Mouse (Mus musculus) intestine, postnatal 0 days (tissue): ENCODE measurements at regions not wholly inside any gene's neighbourhood (a gene's known extent, or its start where the extent isn't known, plus 50 kb on each side); places are given as distances from the start of the nearest gene placed in this dataset.

Experiments
- ATAC-seq: fragments of 200-750 bp; cut with Nextera tagmentation; 2 replicates; pipeline ENCODE4 v1.8.0; 2017; ENCODE audit warnings: mild to moderate bottlenecking, moderate TSS enrichment, moderate library complexity
- H3K27ac ChIP-seq: fragments of 300-500 bp; sonication (generic); 2 replicates; pipeline ENCODE4 v1.5.1; 2014; ENCODE audit warnings: mild to moderate bottlenecking, low read depth, low read length, moderate library complexity
- H3K27me3 ChIP-seq: fragments of 300-500 bp; sonication (generic); replicated peaks from 2 replicates; pipeline ENCODE4 v1.6.1; 2014; ENCODE audit warnings: low read length, mixed read lengths; ENCODE audit not compliant: control insufficient read depth, insufficient read depth
- H3K36me3 ChIP-seq: fragments of 300-500 bp; sonication (generic); 2 replicates; pipeline ENCODE4 v1.6.1; 2014; ENCODE audit warnings: mild to moderate bottlenecking, moderate library complexity; ENCODE audit not compliant: control insufficient read depth, insufficient read depth
- H3K4me1 ChIP-seq: fragments of 300-500 bp; sonication (generic); replicated peaks from 2 replicates; pipeline ENCODE4 v1.6.1; 2014; ENCODE audit warnings: antibody characterized with exemption, low read length, mixed read lengths; ENCODE audit not compliant: control insufficient read depth, insufficient read depth
- H3K4me2 ChIP-seq: fragments of 300-500 bp; sonication (generic); replicated peaks from 2 replicates; pipeline ENCODE4 v1.6.1; 2014; ENCODE audit warnings: low read depth, mild to moderate bottlenecking, moderate library complexity
- H3K4me3 ChIP-seq: fragments of 300-500 bp; sonication (generic); 2 replicates; pipeline ENCODE4 v1.5.1; 2014; ENCODE audit warnings: low read depth, low read length
- H3K9ac ChIP-seq: fragments of 300-500 bp; sonication (generic); 2 replicates; pipeline ENCODE4 v1.6.1; 2014; ENCODE audit warnings: mild to moderate bottlenecking, low read depth, low read length
- H3K9me3 ChIP-seq: fragments of 300-500 bp; sonication (generic); 2 replicates; pipeline ENCODE4 v1.6.1; 2016; ENCODE audit warnings: mixed run types; ENCODE audit not compliant: control insufficient read depth
- CTCF ChIP-seq: sonication (generic); IDR thresholded peaks from 2 replicates; pipeline ENCODE4 v1.5.1; 2016; ENCODE audit warnings: low read depth, mild to moderate bottlenecking, control low read depth, antibody characterized with exemption, moderate library complexity
- WGBS: fragments of 180-500 bp; shearing (Covaris S2); extraction: QIAGEN DNeasy Blood & Tissue Kit; methylation state at CpG from one replicate; pipeline ENCODE4 v1.1.7; 2014; 5-methylcytosine and 5-hydroxymethylcytosine counted together

DNA sequence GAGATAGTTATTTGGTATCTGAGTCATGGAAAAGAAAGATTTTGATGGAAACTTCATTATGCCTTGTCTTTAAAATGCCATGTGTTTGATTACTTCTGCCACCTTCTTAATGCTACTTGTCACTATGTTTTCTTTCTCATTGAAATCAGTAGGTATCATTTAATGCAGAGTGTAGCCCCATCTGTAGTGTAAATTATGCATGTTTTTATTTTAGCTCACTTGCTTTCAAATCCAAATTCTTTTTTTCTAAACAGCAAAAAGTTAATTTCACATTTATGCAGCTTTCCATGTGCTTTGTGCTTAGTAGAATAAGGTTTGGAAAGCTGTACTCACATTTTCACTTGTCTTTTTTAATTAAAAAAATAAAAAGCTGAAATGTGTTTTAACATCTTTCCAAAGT is 748.0 kb upstream of the Epha7 start:
- no peak for TF ChIP-seq CTCF
- Histone ChIP-seq H3K9ac (no peak overlapping the region), H3K27ac (no peak overlapping the region), H3K4me1 (no peaks in the 10 kb centered on the region), H3K27me3 (no peaks in the 10 kb centered on the region), H3K9me3 (no peaks in the 10 kb centered on the region), H3K4me3 (no peak overlapping the region), H3K4me2 (no peak overlapping the region), H3K36me3 (no peaks in the 10 kb centered on the region)
- no peak for ATAC-seq

DNA sequence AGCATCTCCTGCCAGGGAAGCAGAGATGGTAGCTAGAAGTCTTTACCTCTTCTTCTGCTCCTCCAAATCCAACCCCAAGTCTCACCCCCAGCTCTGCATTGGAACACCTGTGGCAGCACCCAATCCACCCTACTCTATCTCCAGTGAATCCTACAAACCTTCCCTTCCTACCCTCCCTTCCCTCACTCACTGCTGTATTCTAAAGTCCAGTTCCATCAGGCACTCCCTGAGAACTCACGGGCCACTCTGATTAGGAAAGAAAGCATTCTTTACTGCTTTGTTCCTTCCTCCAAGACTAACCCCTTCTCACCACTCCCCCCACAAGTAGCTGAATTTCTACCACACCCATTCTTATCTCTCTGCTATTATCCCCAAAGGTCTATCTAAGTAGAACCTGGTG is 747.1 kb upstream of the Epha7 start:
- H3K27me3 ChIP-seq = no peaks in the 10 kb centered on the region

DNA sequence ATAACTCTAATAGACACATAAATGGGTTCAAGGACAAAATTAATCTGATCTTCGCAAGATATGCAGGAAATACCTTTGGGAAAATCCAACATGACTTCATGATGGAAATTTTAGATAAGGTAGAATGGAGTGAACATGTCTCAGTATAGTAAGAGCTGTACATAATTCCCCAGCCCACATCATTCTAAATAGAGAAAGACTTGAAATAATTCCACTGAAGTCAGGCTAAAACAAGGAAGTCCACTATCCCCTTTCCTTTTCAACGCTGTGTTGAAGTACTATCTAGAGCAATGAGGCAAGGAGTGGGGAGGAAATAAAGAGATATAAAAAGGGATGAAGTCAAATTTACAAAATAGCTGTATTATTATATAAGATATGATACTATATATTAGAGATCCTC is 733.9 kb upstream of the Epha7 start:
- no peak overlapping the region for H3K27ac ChIP-seq
- no peaks in the 10 kb centered on the region for H3K9me3 ChIP-seq
- TF ChIP-seq CTCF = no peak
- no peak overlapping the region for H3K4me2 ChIP-seq
- H3K4me3 ChIP-seq = no peak overlapping the region
- no peak overlapping the region for H3K9ac ChIP-seq
- H3K4me1 ChIP-seq = no peaks in the 10 kb centered on the region
- no peak for ATAC-seq
- no peaks in the 10 kb centered on the region for H3K36me3 ChIP-seq
- no peaks in the 10 kb centered on the region for H3K27me3 ChIP-seq
- WGBS = 79% methylated on average over 2 of the region's 2 CpGs

More for the DNA sequence above, 747.1 kb upstream of the Epha7 start:
- Histone ChIP-seq H3K4me1 (no peaks in the 10 kb centered on the region), H3K27ac (no peak overlapping the region), H3K36me3 (no peaks in the 10 kb centered on the region), H3K4me3 (no peak overlapping the region), H3K9me3 (no peaks in the 10 kb centered on the region), H3K4me2 (no peak overlapping the region), H3K9ac (no peak overlapping the region)
- no peak for TF ChIP-seq CTCF
- 43% methylated on average over 1 of the region's 1 CpGs for WGBS
- no peak for ATAC-seq

DNA sequence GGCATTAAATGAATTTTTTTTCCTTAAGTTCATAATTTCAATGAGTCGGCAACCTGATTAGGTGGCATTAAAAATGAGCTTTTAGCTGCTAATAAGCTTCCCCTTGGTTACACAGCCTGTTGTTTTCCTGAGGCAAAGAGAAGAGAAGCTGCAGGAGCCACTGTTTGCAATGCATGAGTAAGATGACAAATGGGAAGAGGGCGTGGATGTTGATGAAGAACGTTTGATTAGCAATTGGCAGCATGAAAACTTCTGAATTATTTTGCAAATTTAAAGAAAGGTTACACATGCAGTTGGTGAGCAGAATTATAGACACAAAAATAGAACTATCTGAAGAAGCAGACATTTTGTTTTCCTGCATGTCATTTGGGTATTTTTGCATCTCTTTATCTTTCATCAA is 720.1 kb upstream of the Epha7 start:
- H3K27ac ChIP-seq = no peak overlapping the region
- H3K4me1 ChIP-seq = no peaks in the 10 kb centered on the region
- no peak for ATAC-seq
- 45% methylated on average over 3 of the region's 3 CpGs for WGBS
- H3K27me3 ChIP-seq = no peaks in the 10 kb centered on the region
- no peak overlapping the region for H3K9ac ChIP-seq
- no peaks in the 10 kb centered on the region for H3K36me3 ChIP-seq
- H3K9me3 ChIP-seq = no peaks in the 10 kb centered on the region
- TF ChIP-seq CTCF = no peak
- H3K4me2 ChIP-seq = no peak overlapping the region
- no peak overlapping the region for H3K4me3 ChIP-seq

DNA sequence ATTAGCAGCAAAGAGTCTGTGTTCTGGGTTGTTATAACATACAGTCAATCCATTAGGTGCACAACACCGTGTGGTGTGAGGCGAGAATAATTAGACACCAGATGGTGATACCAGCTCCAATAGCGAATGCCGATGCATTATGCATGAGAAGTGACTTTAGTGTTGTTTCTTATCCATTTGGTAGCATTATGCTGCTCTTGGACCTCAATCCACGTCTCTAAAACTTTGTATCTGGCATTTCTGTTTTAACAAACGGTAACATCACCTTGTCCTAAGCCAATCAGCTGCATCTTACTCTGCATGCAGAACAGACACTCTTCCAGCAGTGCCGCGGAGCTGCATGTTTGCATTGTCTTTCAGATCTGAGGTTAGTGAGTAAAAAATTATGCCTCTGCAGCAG is 669.8 kb upstream of the Epha7 start:
- no peaks in the 10 kb centered on the region for H3K36me3 ChIP-seq
- no peak overlapping the region for H3K4me3 ChIP-seq
- TF ChIP-seq CTCF = no peak
- no peak overlapping the region for H3K27ac ChIP-seq
- H3K4me1 ChIP-seq = no peaks in the 10 kb centered on the region
- ATAC-seq = no peak
- H3K27me3 ChIP-seq = no peaks in the 10 kb centered on the region
- 79% methylated on average over 8 of the region's 8 CpGs for WGBS
- no peak overlapping the region for H3K4me2 ChIP-seq
- H3K9ac ChIP-seq = no peak overlapping the region
- no peaks in the 10 kb centered on the region for H3K9me3 ChIP-seq

DNA sequence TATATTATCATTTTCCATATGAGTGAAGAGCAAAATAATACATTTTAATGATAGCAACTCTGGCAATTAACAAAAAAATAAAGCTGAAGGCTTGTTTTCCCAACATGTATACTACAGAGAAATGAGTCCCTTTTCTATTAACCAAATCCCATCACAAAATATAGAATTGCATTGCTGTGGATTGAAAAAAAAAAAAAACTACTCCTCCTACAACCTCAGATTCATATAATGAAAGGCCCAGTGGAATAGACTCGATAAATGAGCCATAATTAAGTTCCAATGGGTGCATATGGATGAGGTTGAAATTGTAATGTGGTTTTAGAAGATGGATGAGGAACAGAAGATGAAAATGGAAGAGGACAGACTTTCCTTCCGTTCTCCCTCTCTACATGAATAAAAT is 657.8 kb upstream of the Epha7 start:
- no peaks in the 10 kb centered on the region for H3K9me3 ChIP-seq
- WGBS = 65% methylated on average over 2 of the region's 2 CpGs
- ATAC-seq = no peak
- H3K4me2 ChIP-seq = no peak overlapping the region
- no peak for TF ChIP-seq CTCF
- H3K9ac ChIP-seq = no peak overlapping the region
- no peaks in the 10 kb centered on the region for H3K4me1 ChIP-seq
- H3K36me3 ChIP-seq = no peaks in the 10 kb centered on the region
- H3K27me3 ChIP-seq = no peaks in the 10 kb centered on the region
- no peak overlapping the region for H3K27ac ChIP-seq
- H3K4me3 ChIP-seq = no peak overlapping the region

DNA sequence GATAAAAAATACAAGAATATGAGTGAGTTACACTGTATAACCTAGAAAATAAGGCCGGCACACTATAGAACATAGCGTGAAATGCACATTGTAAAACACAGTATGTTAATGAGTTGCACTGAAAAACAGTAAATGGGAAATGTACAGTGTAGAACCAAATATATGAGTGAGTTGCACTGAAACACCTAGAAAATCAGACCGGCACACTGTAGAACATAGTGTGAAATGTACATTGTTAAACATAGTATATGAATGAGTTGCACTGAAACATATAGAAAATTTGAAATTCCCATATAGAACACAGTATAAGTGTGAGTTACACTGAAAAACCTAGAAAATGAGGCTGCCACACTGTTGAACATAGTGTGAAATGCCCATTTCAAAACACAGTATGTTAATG is 636.2 kb upstream of the Epha7 start:
- H3K4me3 ChIP-seq = no peak overlapping the region
- H3K27me3 ChIP-seq = no peaks in the 10 kb centered on the region
- no peak for TF ChIP-seq CTCF
- no peaks in the 10 kb centered on the region for H3K4me1 ChIP-seq
- WGBS = 73% methylated on average over 3 of the region's 3 CpGs
- H3K36me3 ChIP-seq = no peaks in the 10 kb centered on the region
- no peaks in the 10 kb centered on the region for H3K9me3 ChIP-seq
- peak; percentile 100 for ATAC-seq
- H3K27ac ChIP-seq = no peak overlapping the region
- H3K9ac ChIP-seq = no peak overlapping the region
- H3K4me2 ChIP-seq = no peak overlapping the region
